Mouse (Mus musculus): ENCODE data around the gene Vil1.

DNA sequence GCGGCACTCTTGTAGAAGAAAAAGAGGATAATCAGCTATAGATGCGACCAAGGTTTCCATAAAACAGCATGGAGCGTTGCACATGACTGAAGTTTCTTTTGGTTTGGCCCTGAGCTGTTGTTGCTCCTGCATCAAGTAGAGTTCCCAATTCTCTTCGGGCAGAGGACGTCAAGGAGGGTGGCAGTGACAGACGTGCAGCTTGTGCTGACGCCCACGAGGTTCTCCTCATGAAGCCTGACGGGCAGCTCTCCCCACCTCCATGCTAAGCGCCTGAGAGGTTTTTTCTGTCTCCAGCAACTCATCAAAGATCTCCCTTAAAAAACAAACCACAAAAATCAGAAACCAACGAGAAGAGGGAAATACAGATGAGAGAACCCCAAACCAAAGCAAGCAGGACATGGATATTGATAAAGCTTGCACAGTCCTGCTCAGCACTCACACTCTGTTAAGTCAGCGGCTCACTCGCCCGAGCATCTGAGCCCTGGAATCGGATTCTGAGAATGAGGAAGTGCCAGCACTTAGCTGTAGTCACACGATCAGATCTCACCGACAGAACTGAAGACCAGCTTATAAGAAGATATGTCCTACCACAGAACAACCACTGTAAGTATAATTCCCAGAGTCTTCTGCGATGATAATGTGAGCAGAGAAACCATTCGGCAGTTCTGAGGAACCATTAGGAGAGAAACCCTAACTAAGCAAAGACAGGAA is 30.1 kb downstream of the Vil1 start:
- TF ChIP-seq CTCF (conservative IDR thresholded peaks at IDR 0.05; ENCODE audit: low read length) (no peak), POU5F1 (IDR thresholded peaks at IDR 0.05; ENCODE audit: borderline replicate concordance, low read length) (no peak)
